Mouse (Mus musculus) testis, adult 2 months (tissue): ENCODE results near the gene Il25. TPM values are rescaled to one million over a fixed set of nuclear protein-coding genes. Genes with fewer than 3 reads are reported as not detected.

Source experiments
- H3K27ac ChIP-seq: fragments of 200-500 bp; 2 replicates; pipeline ENCODE4 v1.5.1; 2012; ENCODE audit warnings: low read depth, low read length; ENCODE audit not compliant: control insufficient read depth, insufficient read depth
- H3K27me3 ChIP-seq: fragments of 200-500 bp; 2 replicates; pipeline ENCODE4 v1.6.1; 2012; ENCODE audit warnings: mild to moderate bottlenecking, low read length, moderate library complexity; ENCODE audit not compliant: control insufficient read depth, insufficient read depth
- H3K36me3 ChIP-seq: fragments of 200-500 bp; 2 replicates; pipeline ENCODE4 v1.6.1; 2012; ENCODE audit warnings: mild to moderate bottlenecking, low read length; ENCODE audit not compliant: control insufficient read depth, insufficient read depth
- H3K4me1 ChIP-seq: fragments of 200-500 bp; 2 replicates; pipeline ENCODE4 v1.6.1; 2012; ENCODE audit warnings: low read length; ENCODE audit not compliant: control insufficient read depth, insufficient read depth
- H3K4me3 ChIP-seq: fragments of 200-500 bp; 2 replicates; pipeline ENCODE4 v1.5.1; 2012; ENCODE audit warnings: low read depth, mild to moderate bottlenecking, low read length, moderate library complexity, mixed read lengths; ENCODE audit not compliant: control insufficient read depth
- CTCF ChIP-seq: fragments of 200-500 bp; IDR thresholded peaks from 2 replicates; pipeline ENCODE4 v1.5.1; 2012; ENCODE audit warnings: low read depth, mild to moderate bottlenecking, inconsistent platforms, low read length, moderate library complexity; ENCODE audit not compliant: control insufficient read depth, insufficient read depth, insufficient replicate concordance
- POLR2A ChIP-seq: fragments of 200-500 bp; IDR thresholded peaks from 2 replicates; pipeline ENCODE4 v1.6.1; 2012; ENCODE audit warnings: low read depth, mild to moderate bottlenecking, inconsistent platforms, low read length, moderate library complexity; ENCODE audit not compliant: control insufficient read depth
- polyA plus RNA-seq: library from polyadenylated mRNA; depleted of rRNA; stranded (reverse); fragments of >200 nt; gene quantifications from 2 replicates; pipeline ENCODE4 v1.2.3, GENCODE M21; 2012

The Il25 gene
- polyA plus RNA-seq, 1 experiment = not detected

DNA sequence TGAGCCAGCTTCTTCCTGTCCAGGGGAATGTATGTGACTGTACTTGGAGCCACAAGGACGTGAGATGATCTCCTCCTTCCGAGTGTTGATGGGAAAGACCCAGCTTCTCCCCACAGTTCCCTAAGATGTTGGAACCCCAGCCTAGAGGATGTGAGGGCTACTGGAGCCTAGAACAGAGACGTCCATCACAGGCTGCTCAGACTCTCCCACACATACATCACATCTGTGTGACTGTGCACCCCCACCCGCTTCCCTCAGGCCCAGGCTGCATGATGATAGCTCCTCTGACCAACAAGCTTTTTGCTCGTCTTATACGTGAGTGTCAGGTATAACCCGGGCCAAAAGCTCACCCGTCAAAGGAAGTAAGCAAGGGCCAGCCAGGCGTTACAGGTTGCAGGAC is 16.3 kb downstream of the Il25 start:
- TF ChIP-seq CTCF = no peak
- TF ChIP-seq POLR2A = no peak
- H3K36me3 ChIP-seq = no peaks in the 10 kb centered on the region
- no peaks in the 10 kb centered on the region for H3K27me3 ChIP-seq
- H3K4me3 ChIP-seq = no peak overlapping the region
- H3K4me1 ChIP-seq = peaks cover 6% of the 10 kb centered on the region; the same call in 1 of the 2 replicates
- no peak overlapping the region; the same call in 1 of the 2 replicates for H3K27ac ChIP-seq

DNA sequence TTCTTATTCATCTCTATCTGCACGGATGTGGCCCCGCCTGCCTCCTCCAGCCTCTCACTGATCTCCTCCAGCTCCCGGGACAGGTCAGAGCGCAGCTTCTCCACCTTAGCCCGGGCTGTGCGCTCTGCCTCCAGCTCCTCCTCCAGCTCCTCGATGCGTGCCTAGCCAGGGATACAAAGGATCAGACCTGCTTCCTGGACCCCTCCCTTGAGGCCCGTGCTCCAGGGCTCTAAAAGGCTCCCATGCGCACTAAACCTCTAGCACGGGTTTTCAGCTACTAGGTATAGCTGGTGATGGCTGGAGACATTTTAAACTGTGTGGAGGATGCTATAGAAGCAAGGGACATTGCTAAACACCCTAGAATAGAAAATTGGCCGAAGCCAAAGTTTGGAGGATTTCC is 18.0 kb downstream of the Il25 start:
- Histone ChIP-seq H3K4me3 (peak overlapping the region; percentile 17; the same call in 1 of the 2 replicates), H3K4me1 (peaks cover 6% of the 10 kb centered on the region; the same call in 1 of the 2 replicates), H3K27ac (no peak overlapping the region), H3K27me3 (no peaks in the 10 kb centered on the region), H3K36me3 (no peaks in the 10 kb centered on the region)
- TF ChIP-seq POLR2A (no peak), CTCF (no peak)

DNA sequence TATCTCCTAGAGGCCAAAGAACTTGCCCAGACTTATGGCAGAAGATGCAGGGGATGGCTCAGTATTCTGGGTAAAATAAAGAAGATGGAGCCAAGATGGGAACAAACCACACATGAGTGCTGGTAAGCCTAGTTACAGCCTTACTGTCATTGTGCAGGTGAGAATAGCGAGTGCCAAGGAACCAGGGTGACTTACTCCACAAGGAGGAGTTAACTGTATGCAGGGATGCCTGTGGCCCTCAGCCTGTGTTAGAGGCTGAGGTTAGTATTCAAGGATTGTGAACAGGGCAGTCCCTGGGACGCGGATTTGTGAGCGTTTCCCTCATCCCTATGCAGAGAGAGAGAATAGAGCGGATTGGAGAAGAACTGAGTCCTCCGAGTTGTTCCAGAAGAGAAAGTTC is 19.1 kb downstream of the Il25 start:
- Histone ChIP-seq H3K36me3 (no peaks in the 10 kb centered on the region), H3K4me3 (no peak overlapping the region), H3K27me3 (no peaks in the 10 kb centered on the region), H3K27ac (no peak overlapping the region), H3K4me1 (peaks cover 10% of the 10 kb centered on the region)
- TF ChIP-seq CTCF = no peak
- TF ChIP-seq POLR2A = no peak

DNA sequence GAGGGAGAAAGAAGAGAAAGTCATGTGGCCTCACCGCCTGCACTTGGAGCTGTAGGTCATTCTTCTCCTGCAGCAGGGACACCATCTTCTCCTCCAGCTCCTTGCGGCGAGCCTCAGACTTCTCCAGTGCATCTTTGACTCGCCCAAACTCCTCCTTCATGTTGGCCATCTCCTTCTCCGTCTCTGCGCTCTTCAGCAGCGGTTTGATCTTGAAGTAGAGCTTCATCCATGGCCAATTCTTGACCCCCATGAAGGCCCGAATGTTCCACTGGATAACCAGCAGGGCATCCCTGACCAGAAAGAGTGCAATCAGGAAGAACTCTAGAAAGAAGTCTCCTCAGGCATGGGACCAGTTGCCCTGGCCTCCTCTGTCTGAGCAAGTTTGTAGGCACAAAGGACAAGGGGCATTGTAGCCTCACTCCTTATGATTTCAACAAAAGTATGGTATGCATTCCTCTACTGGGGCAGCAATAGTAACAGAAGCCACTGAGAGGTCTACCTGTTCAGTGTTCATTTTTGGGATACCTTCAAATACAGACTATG is 21.2 kb downstream of the Il25 start:
- H3K4me1 ChIP-seq = peaks cover 10% of the 10 kb centered on the region
- H3K4me3 ChIP-seq = no peak overlapping the region
- H3K27me3 ChIP-seq = no peaks in the 10 kb centered on the region
- no peak for TF ChIP-seq CTCF
- TF ChIP-seq POLR2A = no peak
- H3K27ac ChIP-seq = no peak overlapping the region
- no peaks in the 10 kb centered on the region for H3K36me3 ChIP-seq

DNA sequence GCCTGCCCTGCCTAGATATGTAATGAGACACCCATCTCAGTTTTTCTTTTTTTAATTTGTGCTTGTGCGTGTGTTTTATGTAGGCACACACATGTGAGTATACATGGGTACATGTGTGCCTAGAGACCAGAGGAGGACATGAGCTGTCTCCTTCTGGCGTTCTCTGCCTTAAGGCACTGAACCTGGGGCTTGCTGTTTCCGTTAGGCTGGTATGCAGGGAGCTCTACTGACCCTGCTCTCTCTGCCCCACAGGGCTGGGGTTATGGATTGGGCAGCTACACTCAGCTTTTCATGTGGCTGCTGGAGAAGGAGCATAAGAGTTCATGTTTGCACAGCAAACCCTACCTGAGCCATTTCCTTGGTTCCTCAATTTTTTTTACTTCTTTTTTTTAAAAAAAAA is 22.0 kb downstream of the Il25 start:
- TF ChIP-seq CTCF (no peak), POLR2A (no peak)
- Histone ChIP-seq H3K4me1 (peaks cover 10% of the 10 kb centered on the region), H3K27me3 (no peaks in the 10 kb centered on the region), H3K27ac (no peak overlapping the region), H3K36me3 (no peaks in the 10 kb centered on the region), H3K4me3 (no peak overlapping the region)

DNA sequence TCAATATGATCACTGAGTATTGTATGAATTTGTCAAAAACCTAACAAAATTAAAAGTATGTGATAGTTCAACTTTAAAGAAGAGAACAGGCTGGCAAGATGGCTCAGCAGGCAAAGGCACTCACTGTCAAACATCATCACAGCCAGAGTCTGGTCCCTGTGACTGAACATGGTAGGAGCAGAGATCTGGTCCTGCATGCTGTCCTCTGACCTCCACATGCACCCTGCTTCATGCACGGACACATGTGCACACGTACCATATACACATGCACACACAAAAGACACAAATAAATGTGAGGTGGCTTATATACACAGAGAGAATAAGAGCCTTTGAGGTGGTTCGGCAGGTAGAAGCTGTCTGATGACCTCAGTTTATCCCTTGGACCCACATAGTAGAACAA is 23.0 kb downstream of the Il25 start:
- Histone ChIP-seq H3K27me3 (no peaks in the 10 kb centered on the region), H3K4me3 (no peak overlapping the region), H3K4me1 (peaks cover 5% of the 10 kb centered on the region), H3K36me3 (no peaks in the 10 kb centered on the region), H3K27ac (no peak overlapping the region)
- TF ChIP-seq POLR2A (no peak), CTCF (no peak)

DNA sequence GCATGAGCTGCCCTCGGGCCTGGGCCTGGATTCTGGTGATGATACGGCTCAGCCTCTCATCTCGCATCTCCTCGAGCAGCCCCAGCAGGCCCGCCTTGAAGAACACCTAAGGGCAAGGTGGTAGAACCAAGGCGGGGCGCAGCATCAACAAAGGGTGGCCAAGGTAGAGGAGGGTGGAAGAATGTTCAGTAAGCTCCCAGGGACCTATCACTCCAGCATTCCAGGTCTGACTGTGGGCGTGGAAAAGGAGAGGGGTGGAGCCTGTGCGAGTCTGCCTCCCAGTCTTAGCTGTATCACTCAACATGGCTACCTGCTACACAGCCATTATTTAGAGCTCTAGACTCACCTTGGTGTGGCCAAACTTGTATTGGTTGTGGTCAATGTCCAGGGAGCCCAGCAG is 24.0 kb downstream of the Il25 start:
- Histone ChIP-seq H3K4me1 (peaks cover 4% of the 10 kb centered on the region), H3K27me3 (no peaks in the 10 kb centered on the region), H3K36me3 (no peaks in the 10 kb centered on the region), H3K27ac (no peak overlapping the region), H3K4me3 (no peak overlapping the region)
- no peak for TF ChIP-seq POLR2A
- TF ChIP-seq CTCF = no peak

DNA sequence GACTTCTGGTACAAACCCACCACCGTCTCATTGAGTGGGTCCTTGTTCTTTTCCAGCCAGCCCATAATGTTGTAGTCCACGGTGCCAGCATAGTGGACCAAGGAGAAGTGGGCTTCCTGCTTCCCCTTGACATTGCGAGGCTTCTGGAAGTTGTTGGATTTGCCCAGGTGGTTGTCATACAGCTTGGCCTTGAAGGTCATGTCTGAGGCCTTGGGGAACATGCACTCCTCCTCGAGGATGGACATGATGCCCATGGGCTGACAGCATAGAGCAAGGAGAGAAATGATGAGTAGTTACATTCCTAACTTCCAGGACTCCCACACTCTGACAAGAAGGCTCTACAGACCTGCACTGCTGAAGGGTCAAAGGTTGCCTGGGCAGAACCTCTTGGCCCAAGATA is 26.0 kb downstream of the Il25 start:
- no peak for TF ChIP-seq POLR2A
- no peak for TF ChIP-seq CTCF
- no peaks in the 10 kb centered on the region for H3K36me3 ChIP-seq
- no peak overlapping the region for H3K4me3 ChIP-seq
- H3K27me3 ChIP-seq = no peaks in the 10 kb centered on the region
- H3K4me1 ChIP-seq = peaks cover 4% of the 10 kb centered on the region
- no peak overlapping the region for H3K27ac ChIP-seq
